Mouse (Mus musculus): Measurements from ENCODE around the gene Nufip2.
"Not testable (repeated sequence)": the region's sequence is repeated elsewhere in the genome, so short reads cannot be mapped to it uniquely, and the experiment has no call there.

DNA sequence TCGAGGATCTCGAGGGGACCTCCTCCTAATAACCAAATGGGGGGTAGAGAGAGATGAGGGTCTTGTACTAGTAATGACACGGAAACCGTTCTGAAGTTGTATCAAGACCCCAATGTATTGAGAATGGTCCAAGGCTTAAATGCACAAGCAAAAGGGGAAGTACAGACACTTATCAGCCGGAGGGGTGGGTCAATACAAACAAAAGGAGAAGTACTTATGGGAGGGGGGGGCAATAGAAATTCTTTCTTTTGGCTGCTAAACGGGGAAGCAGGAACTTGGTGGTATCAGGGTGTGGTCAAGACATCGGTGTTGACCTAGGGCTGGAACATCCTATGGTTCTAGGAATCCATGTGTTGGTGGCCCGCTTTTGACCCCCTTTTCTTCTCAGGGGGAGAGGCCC is 19.2 kb upstream of the Nufip2 start:
- TF ChIP-seq CTCF (IDR thresholded peaks at IDR 0.05; ENCODE audit: low read depth, low read length); POLR2AphosphoS5 (IDR thresholded peaks at IDR 0.05; ENCODE audit: insufficient replicate concordance, low read depth, low read length); GATA1 (IDR thresholded peaks at IDR 0.05; ENCODE audit: borderline replicate concordance, low read length); TAL1 (conservative IDR thresholded peaks at IDR 0.05; ENCODE audit: low read depth, low read length): not testable (repeated sequence)

Measured in G1E (cell line).